Mouse (Mus musculus): ENCODE results near the gene Mgat5.

GRCm38 (mm10) chr1:127199186-127199585, 5.6 kb upstream of the Mgat5 start:
- TF ChIP-seq GATA1 (IDR thresholded peaks at IDR 0.05; ENCODE audit: borderline replicate concordance, low read length): no peak
- no peak for TF ChIP-seq FLI1 (IDR thresholded peaks at IDR 0.05; ENCODE audit: low read length)
